Mouse (Mus musculus) forebrain, embryonic 14.5 days (tissue): Measurements from ENCODE around the gene Psg17. TPM values are rescaled to one million over a fixed set of nuclear protein-coding genes. Genes with fewer than 3 reads are reported as not detected.
"Not testable (repeated sequence)": the region's sequence is repeated elsewhere in the genome, so short reads cannot be mapped to it uniquely, and the experiment has no call there.

Source experiments
- ATAC-seq: fragments of 200-750 bp; cut with Nextera tagmentation; 2 replicates; pipeline ENCODE4 v1.8.0; 2017; ENCODE audit warnings: mild to moderate bottlenecking, moderate library complexity
- DNase-seq: peaks from one replicate; pipeline ENCODE4 v3.0.0-alpha.2; 2015; ENCODE audit warnings: low spot score
- H3K27ac ChIP-seq: fragments of 300-500 bp; sonication (generic); 2 replicates; pipeline ENCODE4 v1.5.1; 2014; ENCODE audit warnings: low read depth, mild to moderate bottlenecking, control low read depth, low read length, moderate library complexity
- H3K27me3 ChIP-seq: fragments of 300-500 bp; sonication (generic); replicated peaks from 2 replicates; pipeline ENCODE4 v1.6.1; 2014; ENCODE audit warnings: low read length, control low read depth, mixed read lengths; ENCODE audit not compliant: control insufficient read depth, insufficient read depth
- H3K36me3 ChIP-seq: fragments of 300-500 bp; sonication (generic); 2 replicates; pipeline ENCODE4 v1.6.1; 2014; ENCODE audit warnings: low read length, control low read depth; ENCODE audit not compliant: control insufficient read depth, insufficient read depth
- H3K4me1 ChIP-seq: fragments of 300-500 bp; sonication (generic); 2 replicates; pipeline ENCODE4 v1.6.1; 2014; ENCODE audit warnings: antibody characterized with exemption, low read length, control low read depth; ENCODE audit not compliant: control insufficient read depth, insufficient read depth
- H3K4me2 ChIP-seq: fragments of 300-500 bp; sonication (generic); 2 replicates; pipeline ENCODE4 v1.6.1; 2014; ENCODE audit warnings: mild to moderate bottlenecking, control low read depth, low read length
- H3K4me3 ChIP-seq: fragments of 300-500 bp; sonication (generic); 2 replicates; pipeline ENCODE4 v1.5.1; 2014; ENCODE audit warnings: low read depth, low read length, control low read depth
- H3K9ac ChIP-seq: fragments of 300-500 bp; sonication (generic); 2 replicates; pipeline ENCODE4 v1.6.1; 2014; ENCODE audit warnings: mild to moderate bottlenecking, low read length, control low read depth, moderate library complexity
- H3K9me3 ChIP-seq: fragments of 300-500 bp; sonication (generic); replicated peaks from 2 replicates; pipeline ENCODE4 v1.6.1; 2016; ENCODE audit warnings: low read length, control low read depth, mixed read lengths; ENCODE audit not compliant: control insufficient read depth
- WGBS: fragments of 180-500 bp; shearing (Covaris S2); extraction: QIAGEN DNeasy Blood & Tissue Kit; methylation state at CpG from one replicate; pipeline ENCODE4 v1.1.7; 2014; 5-methylcytosine and 5-hydroxymethylcytosine counted together
- polyA plus RNA-seq: library from polyadenylated mRNA; unstranded; fragments of >200 nt; fragmentation: Nextera tagmentation; extraction: Ambion mirVana; gene quantifications from 2 replicates; pipeline ENCODE4 v1.2.1, GENCODE M21; 2014

Psg17 gene
- polyA plus RNA-seq, 1 experiment from 2014 or later: not detected

GRCm38 (mm10) chr7:18790671-18791070 lies 30.7 kb downstream of the Psg17 start:
- not testable (repeated sequence) for H3K9ac ChIP-seq, DNase-seq, H3K27me3 ChIP-seq, H3K4me1 ChIP-seq, ATAC-seq, H3K4me3 ChIP-seq, H3K9me3 ChIP-seq, H3K36me3 ChIP-seq, H3K27ac ChIP-seq, H3K4me2 ChIP-seq

- not testable (repeated sequence) for H3K4me3 ChIP-seq, H3K9me3 ChIP-seq, H3K4me1 ChIP-seq, H3K9ac ChIP-seq, H3K36me3 ChIP-seq, H3K4me2 ChIP-seq, ATAC-seq, H3K27me3 ChIP-seq, H3K27ac ChIP-seq
- peak; percentile 7 for DNase-seq
- WGBS: 37% methylated on average over 2 of the region's 2 CpGs
Observed at GRCm38 (mm10) chr7:18781301-18781700, 40.1 kb downstream of the Psg17 start.

- H3K36me3 ChIP-seq: no peaks in the 10 kb centered on the region
- H3K4me3 ChIP-seq: no peak overlapping the region
- DNase-seq (no peak), ATAC-seq (no peak)
- H3K4me1 ChIP-seq: no peaks in the 10 kb centered on the region
- no peaks in the 10 kb centered on the region for H3K27me3 ChIP-seq
- H3K9ac ChIP-seq: no peak overlapping the region
- no peak overlapping the region for H3K27ac ChIP-seq
- H3K4me2 ChIP-seq: no peak overlapping the region
- H3K9me3 ChIP-seq: no peaks in the 10 kb centered on the region
Observed at GRCm38 (mm10) chr7:18779337-18779781, 42.0 kb downstream of the Psg17 start.

Other genes starting within 250 kb of the Psg17 start
- gene Psg23, start 205.1 kb downstream of the Psg17 start, polyA plus RNA-seq: not detected in 2 replicates
- not detected in 2 replicates for gene Psg21, start 164.9 kb downstream of the Psg17 start, polyA plus RNA-seq
- gene Psg20, start 135.4 kb downstream of the Psg17 start, polyA plus RNA-seq: not detected in 2 replicates
- not detected in 2 replicates for gene Psg22, start 103.5 kb downstream of the Psg17 start, polyA plus RNA-seq
- gene Psg19, start 23.1 kb downstream of the Psg17 start, polyA plus RNA-seq: not detected in 2 replicates
- gene Mill2, start 18.4 kb upstream of the Psg17 start, polyA plus RNA-seq: 0.29 and 0.41 TPM in 2 replicates
- gene Pglyrp1, start 49.7 kb upstream of the Psg17 start, polyA plus RNA-seq: 19.1 and 20.9 TPM in 2 replicates
- 17.4 and 19.0 TPM in 2 replicates for gene Ccdc61, start 88.8 kb upstream of the Psg17 start, polyA plus RNA-seq
- 13.1 and 15.7 TPM in 2 replicates for gene Nova2, start 104.3 kb upstream of the Psg17 start, polyA plus RNA-seq
- 0.18 and 0.49 TPM in 2 replicates for gene Nanos2, start 165.8 kb upstream of the Psg17 start, polyA plus RNA-seq
- gene Mypop, start 169.6 kb upstream of the Psg17 start, polyA plus RNA-seq: 3.6 and 3.9 TPM in 2 replicates
- 25.9 and 33.3 TPM in 2 replicates for gene Irf2bp1, start 182.4 kb upstream of the Psg17 start, polyA plus RNA-seq
- gene Foxa3, start 201.9 kb upstream of the Psg17 start, polyA plus RNA-seq: not detected in 2 replicates
- gene Sympk, start 202.8 kb upstream of the Psg17 start, polyA plus RNA-seq: 19.1 and 22.7 TPM in 2 replicates
- gene Rsph6a, start 233.1 kb upstream of the Psg17 start, polyA plus RNA-seq: not detected in 2 replicates